Mouse (Mus musculus) thymus, adult 2 months (tissue): ENCODE data around the gene Maml2.

Experiments used
- CTCF ChIP-seq: fragments of 200-500 bp; IDR thresholded peaks from 2 replicates; pipeline ENCODE4 v1.5.1; 2012; ENCODE audit warnings: mild to moderate bottlenecking, control low read depth, low read length, moderate library complexity, borderline replicate concordance; ENCODE audit not compliant: control insufficient read depth, poor library complexity, insufficient read depth; ENCODE audit errors: extremely low read depth
- POLR2A ChIP-seq: fragments of 200-500 bp; IDR thresholded peaks from 2 replicates; pipeline ENCODE4 v1.6.1; 2012; ENCODE audit warnings: mild to moderate bottlenecking, low read length, control low read depth, moderate library complexity; ENCODE audit not compliant: control insufficient read depth, poor library complexity, insufficient read depth; ENCODE audit errors: extremely low read depth

GRCm38 (mm10) chr9:13665487-13665969 lies 367.8 kb downstream of the Maml2 start:
- TF ChIP-seq POLR2A: no peak
- no peak for TF ChIP-seq CTCF
